Mouse (Mus musculus) c-Kit-positive CD71-positive TER-119-negative erythroid progenitor cells, embryonic 14.5 days (primary cell): ENCODE measurements at regions not wholly inside any gene's neighbourhood (a gene's known extent, or its start where the extent isn't known, plus 50 kb on each side); places are given as distances from the start of the nearest gene placed in this dataset.
"Not testable (repeated sequence)": the region's sequence is repeated elsewhere in the genome, so short reads cannot be mapped to it uniquely, and the experiment has no call there.

ENCODE experiments used
- DNase-seq: peaks from one replicate; pipeline ENCODE4 v3.0.0-alpha.2; 2013; ENCODE audit warnings: low read depth

DNA sequence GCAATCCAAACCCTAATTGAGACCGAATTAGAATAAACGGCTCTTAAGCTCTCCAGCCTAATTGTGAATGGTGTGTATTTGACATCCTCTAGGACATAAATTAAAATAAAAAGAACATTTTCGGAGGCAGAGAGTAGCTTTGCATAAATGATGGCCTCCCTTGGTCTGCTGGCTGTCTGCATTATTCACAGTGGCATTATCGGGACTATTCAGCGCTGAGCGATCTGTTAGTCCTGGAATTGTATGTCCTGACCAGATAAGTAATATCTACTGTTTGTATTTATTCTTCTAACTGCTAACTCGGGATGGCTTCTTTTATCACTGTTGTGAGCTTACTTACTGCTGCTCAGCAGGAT lies 299.6 kb downstream of the Chl1 start:
- DNase-seq, result no peak

DNA sequence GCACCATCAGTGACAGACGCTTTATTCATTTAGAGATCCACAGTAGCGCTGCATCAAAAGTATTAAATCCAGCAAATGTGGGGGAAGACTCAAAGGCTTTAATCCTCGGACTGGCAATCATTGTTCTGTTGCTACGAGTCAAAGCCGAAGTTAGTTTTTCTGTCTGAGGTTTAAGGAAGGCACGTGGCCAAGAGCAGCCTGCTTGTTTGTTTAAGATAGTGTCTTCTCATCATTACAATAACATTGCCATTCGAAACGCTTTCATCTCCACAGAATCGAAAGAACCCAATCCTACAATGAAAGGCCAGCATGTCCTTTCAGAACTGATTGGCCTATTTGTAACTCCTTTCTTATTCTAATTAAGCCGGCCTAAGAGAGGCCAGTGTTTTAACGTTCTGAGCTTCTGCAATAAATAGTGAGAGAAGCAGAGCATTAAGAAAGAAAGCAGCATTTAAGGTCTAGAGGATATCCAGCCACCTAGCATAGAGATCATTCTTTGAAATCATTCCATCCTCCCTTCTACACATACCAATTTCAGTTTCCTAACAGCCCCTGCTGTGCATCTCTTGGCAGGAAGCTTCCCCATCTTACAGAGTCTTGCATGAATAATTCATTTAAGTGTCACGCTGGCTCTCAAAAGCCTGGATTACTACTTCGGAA lies 300.1 kb downstream of the Chl1 start:
- DNase-seq, result no peak

- not testable (repeated sequence) for DNase-seq
Observed at GRCm38 (mm10) chr6:103816396-103816795, 306.0 kb downstream of the Chl1 start.

DNA sequence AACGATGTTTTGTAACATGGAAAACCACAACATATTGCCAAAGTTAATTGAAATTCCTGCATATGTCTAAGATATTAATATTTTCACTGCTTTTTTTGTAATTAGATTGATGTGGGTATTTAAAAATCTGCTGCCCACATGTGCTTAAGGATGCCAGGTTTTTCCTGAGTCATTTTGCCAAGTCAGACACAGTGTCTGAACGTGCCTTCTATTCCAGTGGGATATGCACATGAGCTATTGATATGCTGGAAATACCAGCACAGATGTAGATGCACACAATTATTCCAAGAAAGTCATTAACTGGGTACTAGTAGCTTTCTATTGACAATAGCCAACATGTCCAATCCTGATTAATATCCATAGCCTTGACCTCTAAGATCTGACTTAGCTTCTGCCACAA lies 315.7 kb downstream of the Chl1 start:
- no peak for DNase-seq

- DNase-seq, result no peak
Observed at GRCm38 (mm10) chr6:103827623-103828022, 317.2 kb downstream of the Chl1 start.

DNA sequence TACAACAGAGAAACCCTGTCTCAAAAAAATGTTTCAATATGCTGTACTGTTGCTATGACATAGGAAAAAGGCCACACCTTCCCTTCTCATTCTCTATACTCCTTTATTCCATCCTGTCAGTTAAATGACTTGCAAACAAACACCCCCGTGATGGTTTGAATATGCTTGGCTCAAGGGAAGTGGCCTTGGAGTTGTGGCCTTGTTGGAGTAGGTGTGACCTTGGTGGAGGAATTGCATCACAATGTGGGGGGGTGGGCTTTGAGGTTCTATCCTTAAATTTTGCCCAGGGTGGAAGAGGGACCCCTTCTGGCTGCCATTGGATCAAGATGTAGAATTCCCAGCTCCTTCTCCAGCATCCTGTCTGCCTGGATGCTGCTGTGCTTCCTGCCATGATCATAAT lies 318.5 kb downstream of the Chl1 start:
- no peak for DNase-seq

GRCm38 (mm10) chr6:103832301-103832700 lies 321.9 kb downstream of the Chl1 start:
- DNase-seq, result no peak

- no peak for DNase-seq
Observed at GRCm38 (mm10) chr6:103832808-103833207, 322.4 kb downstream of the Chl1 start.

DNA sequence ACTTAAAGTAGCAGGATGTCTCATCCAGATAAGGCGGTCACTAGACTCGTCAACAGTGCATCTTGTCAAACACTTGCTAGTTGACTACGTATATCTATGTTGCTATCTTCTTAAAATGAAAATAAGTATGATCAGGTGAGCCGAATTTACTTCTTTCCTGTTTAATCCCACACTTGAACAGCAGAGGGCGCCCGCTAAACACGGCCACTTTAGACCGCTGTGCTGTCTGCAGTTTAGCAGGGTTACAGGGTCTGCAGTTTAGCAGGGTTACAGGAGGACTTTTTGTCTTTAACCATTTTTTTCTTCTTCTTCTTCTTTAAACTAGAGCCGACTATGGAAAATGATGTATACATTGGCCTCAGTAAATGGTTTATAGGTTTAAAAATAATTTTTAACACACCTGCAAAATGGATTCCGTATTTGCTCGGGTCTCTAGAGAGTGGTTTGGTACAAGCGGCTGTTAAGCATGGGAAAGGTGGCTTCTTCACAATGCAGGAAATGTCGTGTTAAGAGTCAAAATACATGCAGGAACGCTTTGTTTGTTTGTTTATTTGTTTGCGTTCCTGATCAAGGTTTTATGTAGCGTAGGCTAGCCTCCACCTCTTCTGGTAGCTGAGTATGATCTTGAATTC lies 323.2 kb downstream of the Chl1 start:
- no peak for DNase-seq

DNA sequence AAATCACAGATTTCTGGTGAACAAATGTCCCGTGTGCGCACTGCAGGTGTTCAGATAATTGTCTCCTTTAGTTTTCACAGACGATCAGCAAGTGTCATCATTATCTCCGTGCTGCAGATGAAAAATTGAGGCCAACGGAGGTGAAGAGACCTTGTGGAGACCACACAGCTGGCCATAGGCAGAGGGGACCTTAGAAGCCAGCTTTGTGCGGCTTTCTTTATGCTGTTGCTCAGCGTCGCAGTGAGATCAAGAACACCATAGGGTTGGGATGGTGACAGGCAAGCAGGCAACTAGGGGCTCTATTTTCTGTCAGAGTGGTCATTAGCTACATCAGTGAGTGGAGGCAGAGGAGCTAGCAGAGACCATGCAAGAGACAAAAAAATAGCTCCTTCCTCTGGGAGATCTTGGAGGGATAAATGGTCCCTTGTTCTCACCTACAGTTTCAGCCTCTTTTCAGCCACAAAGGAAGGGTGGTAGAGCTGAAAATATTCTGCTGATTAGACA lies 324.4 kb downstream of the Chl1 start:
- no peak for DNase-seq

DNA sequence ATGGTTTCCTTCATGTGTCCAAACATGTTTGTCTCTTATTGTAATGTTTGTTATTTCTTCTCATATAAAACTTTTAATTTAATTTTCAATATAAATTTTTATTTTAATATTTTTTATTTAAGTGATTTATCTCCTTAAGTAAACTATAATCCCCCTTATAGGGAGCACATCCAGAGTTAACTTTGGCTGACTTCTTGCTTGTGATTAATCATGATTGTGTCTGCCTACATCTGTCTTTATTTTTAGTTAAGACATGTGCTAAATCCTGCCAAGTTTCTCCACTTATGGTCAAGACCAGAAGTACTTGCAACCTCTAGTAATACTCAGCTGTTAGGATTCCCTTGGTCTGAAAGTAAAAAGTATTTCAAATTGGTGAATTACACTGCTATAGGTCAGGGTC lies 349.4 kb downstream of the Chl1 start:
- no peak for DNase-seq

DNA sequence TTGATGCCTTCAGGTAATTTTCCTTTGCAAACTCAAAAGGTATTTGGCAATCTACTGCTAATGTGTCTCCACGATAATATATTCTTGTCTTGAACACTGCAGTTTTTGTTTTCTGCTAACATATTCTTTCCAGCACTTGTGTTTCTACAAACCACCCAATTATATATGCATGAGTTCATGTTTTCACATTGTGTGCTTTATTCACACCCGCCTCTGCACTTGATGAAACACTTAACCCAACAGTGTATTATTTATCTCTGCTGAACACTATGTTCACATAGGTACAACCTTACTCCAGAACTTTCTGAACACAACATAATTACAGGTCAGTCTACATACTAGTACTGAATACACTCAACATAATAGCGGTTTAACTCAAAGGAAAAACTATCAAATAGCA lies 383.1 kb downstream of the Chl1 start:
- no peak for DNase-seq

DNA sequence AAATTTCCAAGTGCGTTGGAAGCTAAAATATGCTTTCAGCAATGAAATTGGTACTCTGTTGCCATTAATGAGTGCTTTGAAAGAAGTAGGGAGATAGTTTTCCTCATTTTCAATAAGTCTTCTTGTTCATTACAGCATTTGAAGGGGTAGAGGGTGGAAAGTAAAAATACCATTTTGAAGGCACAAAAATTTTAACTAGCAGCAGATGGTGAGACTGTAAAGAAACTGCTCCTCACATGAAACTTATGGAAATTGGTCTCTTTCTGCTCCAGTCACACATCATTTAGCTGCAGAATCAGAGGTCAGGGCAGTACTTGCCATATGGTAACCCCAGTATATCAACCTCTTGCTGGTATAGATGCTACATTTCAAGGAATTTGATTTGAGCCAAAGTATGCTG lies 414.1 kb downstream of the Chl1 start:
- no peak for DNase-seq

DNA sequence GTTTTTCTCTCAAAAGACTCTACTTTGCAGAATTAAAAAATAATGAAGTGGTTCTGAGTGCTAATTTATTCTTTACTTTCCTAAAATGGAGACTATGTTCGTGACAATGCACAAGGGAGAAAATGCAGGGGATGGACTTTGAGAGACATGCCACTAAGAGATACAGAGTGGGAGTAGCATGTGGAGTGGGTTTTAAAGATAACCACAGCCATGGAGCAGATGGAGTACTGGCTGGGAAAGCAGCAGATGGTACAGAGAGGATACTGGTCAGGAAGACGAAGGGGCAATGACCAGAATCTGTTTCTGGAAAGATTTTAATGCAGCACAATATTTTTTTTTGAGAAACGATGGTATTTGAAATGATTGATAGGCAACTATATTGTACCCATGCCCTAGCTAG lies 416.7 kb downstream of the Chl1 start:
- no peak for DNase-seq

DNA sequence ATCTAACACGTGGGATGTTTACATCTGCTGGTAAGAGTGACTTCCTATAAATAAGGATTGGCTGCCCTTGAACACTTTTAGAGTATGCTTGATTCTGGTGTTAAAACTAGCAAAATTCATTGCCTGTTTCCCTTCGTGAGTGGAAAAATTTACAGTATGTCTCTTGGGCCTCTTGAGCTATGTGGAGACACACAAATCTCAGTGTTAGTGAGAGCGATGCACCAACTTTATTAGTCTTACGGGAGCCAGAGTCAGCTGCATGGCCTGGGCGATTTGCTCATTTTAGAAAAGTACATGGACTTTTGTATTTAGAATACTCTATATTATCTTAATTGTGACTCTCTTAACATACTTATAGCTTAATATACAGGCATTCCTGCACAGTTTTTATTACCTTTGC lies 430.0 kb downstream of the Chl1 start:
- DNase-seq, result no peak

- DNase-seq, result no peak
Observed at GRCm38 (mm10) chr6:103944361-103944760, 434.0 kb downstream of the Chl1 start.

DNA sequence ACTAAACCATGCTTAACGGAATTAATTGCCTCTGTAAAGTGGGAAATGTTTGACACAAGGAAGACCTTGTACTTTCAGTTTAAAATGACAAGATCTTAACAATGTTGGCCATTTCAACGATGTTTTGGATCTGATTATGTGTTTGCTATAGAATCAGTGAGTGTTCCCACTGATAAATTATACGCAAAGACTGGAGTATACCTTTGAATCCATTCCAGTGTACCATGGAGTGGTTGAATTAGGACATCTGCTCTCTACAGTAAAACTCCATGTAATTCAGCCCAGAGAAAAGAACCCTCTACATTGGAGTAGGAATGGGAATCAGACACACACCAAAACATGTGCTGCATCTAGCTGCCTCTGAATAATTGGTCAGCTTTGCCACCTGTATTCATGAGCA lies 437.1 kb downstream of the Chl1 start:
- DNase-seq, result no peak

DNA sequence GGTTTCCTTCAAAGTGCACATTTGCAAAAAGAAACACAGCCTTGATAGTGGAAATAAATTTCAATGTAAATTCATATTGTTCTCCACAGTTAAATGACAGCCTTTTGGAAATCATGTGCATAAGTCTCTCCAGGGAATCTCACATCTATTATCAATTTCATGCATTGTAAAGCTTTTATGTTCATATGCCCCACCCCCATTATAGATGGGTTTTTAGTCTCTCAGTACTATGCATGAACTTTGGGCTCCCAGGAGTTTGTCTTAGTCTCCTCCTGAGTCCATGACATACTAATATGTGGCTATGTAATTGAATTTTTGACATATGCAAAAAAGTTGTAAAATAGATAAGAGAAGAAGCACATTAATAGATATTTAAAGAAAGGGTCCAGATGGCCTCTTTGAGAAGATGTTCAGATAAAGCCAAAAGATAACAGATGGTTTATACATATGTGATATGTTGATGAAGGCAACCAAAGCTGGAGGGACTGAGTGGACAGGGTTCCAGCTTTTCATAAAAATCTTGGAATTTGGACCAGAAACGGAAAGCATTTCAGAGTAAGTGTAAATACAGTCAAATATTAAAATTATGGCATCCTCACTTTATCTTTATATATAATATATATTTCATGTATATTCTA lies 442.9 kb downstream of the Chl1 start:
- no peak for DNase-seq

GRCm38 (mm10) chr6:103959002-103959401 lies 448.6 kb downstream of the Chl1 start:
- no peak for DNase-seq

GRCm38 (mm10) chr6:103967811-103968420 lies 457.5 kb downstream of the Chl1 start:
- no peak for DNase-seq

DNA sequence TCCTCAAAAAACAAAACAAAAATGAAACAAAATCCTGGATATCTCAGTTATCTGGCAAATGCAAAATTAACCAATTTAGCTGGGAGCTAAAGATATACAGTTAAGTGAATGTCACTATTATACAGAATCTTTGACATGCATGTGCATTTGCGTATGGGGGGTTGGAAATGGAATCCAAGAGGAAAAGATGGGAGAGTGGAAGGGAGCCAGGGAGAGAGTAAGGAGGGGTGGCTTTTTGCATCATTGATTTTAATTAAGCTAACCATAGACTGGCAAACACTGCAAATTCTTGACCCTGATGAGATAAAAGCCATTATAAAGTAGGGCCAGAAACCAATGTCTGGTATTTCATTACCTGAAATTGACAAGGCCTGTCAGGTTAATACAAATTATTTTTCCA lies 488.8 kb downstream of the Chl1 start:
- no peak for DNase-seq

DNA sequence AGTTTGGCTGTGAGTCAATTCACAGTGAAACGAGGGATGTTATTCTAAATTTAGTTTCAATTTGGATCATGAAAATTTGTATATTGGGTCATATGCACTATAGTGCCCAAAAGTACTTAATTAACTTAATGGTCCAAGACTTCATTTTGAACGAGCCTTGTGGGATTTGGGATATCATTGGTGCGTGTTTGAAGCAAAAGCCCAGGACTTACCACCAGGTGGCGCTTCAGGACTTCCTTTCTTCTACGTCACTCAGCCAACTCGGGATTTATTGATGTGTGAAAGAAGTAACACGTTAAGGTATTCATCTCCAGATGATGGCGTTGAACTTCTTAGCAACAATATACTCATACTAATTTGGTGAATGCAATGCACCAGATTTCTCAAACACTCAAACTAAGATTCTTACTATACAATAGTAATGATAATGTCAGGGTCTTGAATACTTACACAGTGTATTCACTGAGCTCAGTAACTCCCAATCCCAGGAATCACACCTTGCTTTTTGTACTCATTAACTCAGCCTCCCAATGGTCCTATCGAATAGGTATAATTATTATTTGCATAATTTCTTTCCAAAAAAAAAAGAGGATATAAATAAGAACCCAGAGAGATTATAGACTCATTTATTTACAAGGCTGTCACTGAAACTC lies 464.0 kb upstream of the Cntn6 start:
- peak; percentile 32 for DNase-seq

GRCm38 (mm10) chr6:104038853-104039252 lies 453.7 kb upstream of the Cntn6 start:
- DNase-seq, result no peak
